10 mouse cellular contexts compared by ENCODE assay signal in genomic region chr4:134250116-134250929, GRCm38 (mm10). TPM values are rescaled to one million over a fixed set of nuclear protein-coding genes. Genes with fewer than 3 reads are reported as not detected.
DNase-seq lines count a peak whose midpoint lies in the region; ATAC-seq lines count a peak whose summit lies in the region.
"Had no signal": no experiment of that assay in that cellular context is flagged by ENCODE, and none has a peak within 500 bp of the region (broad histone marks: within the 10 kb centered on the region; RNA-seq: fewer than 3 reads in every experiment).

No protein-coding gene starts in this region.

- 10% methylated on average over 27 of the region's 27 CpGs for WGBS in kidney, embryonic 14.5 days
- 22% methylated on average over 27 of the region's 27 CpGs for WGBS in intestine, embryonic 14.5 days

- peak overlapping the region; percentile 46 for H3K4me3 ChIP-seq in kidney, embryonic 14.5 days (ENCODE audit: low read length)
- peak overlapping the region; percentile 6 for H3K4me3 ChIP-seq in intestine, embryonic 14.5 days (ENCODE audit: low read depth, low read length)

- no peaks in the 10 kb centered on the region for H3K36me3 ChIP-seq in kidney, embryonic 14.5 days (ENCODE audit: control insufficient read depth, insufficient read depth, low read length)
- H3K36me3 ChIP-seq in intestine, embryonic 14.5 days (ENCODE audit: control insufficient read depth, insufficient read depth, low read length) = no peaks in the 10 kb centered on the region

- peak overlapping the region; percentile 50 for H3K9ac ChIP-seq in kidney, embryonic 14.5 days (ENCODE audit: low read depth, low read length)
- H3K9ac ChIP-seq in intestine, embryonic 14.5 days (ENCODE audit: low read length) = no peak overlapping the region

- peak overlapping the region; percentile 79 for H3K4me2 ChIP-seq in kidney, embryonic 14.5 days (replicated peaks; ENCODE audit: low read depth, low read length)
- peak overlapping the region; percentile 46 for H3K4me2 ChIP-seq in intestine, embryonic 14.5 days (ENCODE audit: low read length)

- peaks cover 48% of the 10 kb centered on the region for H3K27me3 ChIP-seq in kidney, embryonic 14.5 days (ENCODE audit: control insufficient read depth, insufficient read depth, low read length)
- peaks cover 68% of the 10 kb centered on the region for H3K27me3 ChIP-seq in intestine, embryonic 14.5 days (replicated peaks; ENCODE audit: control insufficient read depth, insufficient read depth, low read length)

- H3K4me1 ChIP-seq in kidney, embryonic 14.5 days (ENCODE audit: control insufficient read depth, insufficient read depth, low read length) = peaks cover 44% of the 10 kb centered on the region; the same call in 1 of the 2 replicates
- H3K4me1 ChIP-seq in intestine, embryonic 14.5 days (replicated peaks; ENCODE audit: control insufficient read depth, insufficient read depth, low read length) = peaks cover 37% of the 10 kb centered on the region

- no peak for DNase-seq in kidney, adult 18-20 months
- DNase-seq in embryo, embryonic 9.5 days (ENCODE audit: extremely low spot score) = peak; percentile 53
- DNase-seq in intestine, embryonic 14.5 days (ENCODE audit: low spot score) = no peak
- peak; percentile 42 for DNase-seq in neural tube, embryonic 10.5 days (ENCODE audit: extremely low spot score, low spot score)
- no peak for DNase-seq in spleen, adult 18-20 months

- no peak for ATAC-seq in kidney, embryonic 14.5 days (ENCODE audit: low FRiP score, low TSS enrichment)
- ATAC-seq in intestine, embryonic 14.5 days (replicated peaks; ENCODE audit: low FRiP score, low TSS enrichment, low read depth) = no peak
- no peak for ATAC-seq in monocyte, adult 5-6 weeks (replicated peaks; ENCODE audit: insufficient number of reproducible peaks, low FRiP score, low TSS enrichment, poor library complexity, severe bottlenecking)
- no peak for ATAC-seq in megakaryocyte progenitor cell, adult 5-6 weeks (replicated peaks; ENCODE audit: poor library complexity)
- ATAC-seq: Patski had no signal

- H3K9me3 ChIP-seq in kidney, embryonic 14.5 days (ENCODE audit: control insufficient read depth, low read length) = no peaks in the 10 kb centered on the region
- H3K9me3 ChIP-seq in intestine, embryonic 14.5 days (ENCODE audit: control insufficient read depth, low read length) = no peaks in the 10 kb centered on the region

- H3K27ac ChIP-seq in kidney, embryonic 14.5 days (ENCODE audit: low read depth, low read length) = no peak overlapping the region
- H3K27ac ChIP-seq in intestine, embryonic 14.5 days (ENCODE audit: low read depth) = no peak overlapping the region
- H3K27ac ChIP-seq: macrophage had no signal

RNA-seq across cellular contexts. Expression of gene Grrp1, which starts 3.6 kb away (rescaled TPM):
- polyA plus RNA-seq in kidney, embryonic 14.5 days (2014; fragmentation: Nextera tagmentation; extraction: Ambion mirVana) = 9.2 and 12.8 TPM in 2 replicates
- 3.8 and 4.5 TPM in 2 replicates for polyA plus RNA-seq in intestine, embryonic 14.5 days (2014; fragmentation: Nextera tagmentation; extraction: Ambion mirVana)
- total RNA-seq in monocyte, adult 5-6 weeks (2017) = not detected in 3 replicates
- not detected in 2 replicates for total RNA-seq in megakaryocyte progenitor cell, adult 5-6 weeks (2015)
- not detected in 2 replicates for total RNA-seq in megakaryocyte progenitor cell, adult 5-6 weeks (2017)
- polyA plus RNA-seq: macrophage, Patski had no signal

RNA-seq across cellular contexts. Expression of gene Gm30191, which starts 3.6 kb away (rescaled TPM):
- not detected in 2 replicates for polyA plus RNA-seq in kidney, embryonic 14.5 days (2014; fragmentation: Nextera tagmentation; extraction: Ambion mirVana)
- polyA plus RNA-seq in intestine, embryonic 14.5 days (2014; fragmentation: Nextera tagmentation; extraction: Ambion mirVana) = not detected in 2 replicates
- total RNA-seq in monocyte, adult 5-6 weeks (2017) = not detected in 3 replicates
- not detected in 2 replicates for total RNA-seq in megakaryocyte progenitor cell, adult 5-6 weeks (2015)
- total RNA-seq in megakaryocyte progenitor cell, adult 5-6 weeks (2017) = not detected in 2 replicates
- polyA plus RNA-seq: macrophage, Patski had no signal

RNA-seq across cellular contexts. Expression of gene Zfp593, which starts 4.9 kb away (rescaled TPM):
- 17.5 and 18.9 TPM in 2 replicates for polyA plus RNA-seq in kidney, embryonic 14.5 days (2014; fragmentation: Nextera tagmentation; extraction: Ambion mirVana)
- polyA plus RNA-seq in intestine, embryonic 14.5 days (2014; fragmentation: Nextera tagmentation; extraction: Ambion mirVana) = 17.5 and 20.7 TPM in 2 replicates
- 2.8 to 8.7 TPM (median 6.0 TPM) in 3 replicates for total RNA-seq in monocyte, adult 5-6 weeks (2017)
- 11.7 and 11.8 TPM in 2 replicates for total RNA-seq in megakaryocyte progenitor cell, adult 5-6 weeks (2015)
- 12.5 and 12.7 TPM in 2 replicates for total RNA-seq in megakaryocyte progenitor cell, adult 5-6 weeks (2017)

RNA-seq across cellular contexts. Expression of gene E130218I03Rik, which starts 6.9 kb away (rescaled TPM):
- polyA plus RNA-seq in kidney, embryonic 14.5 days (2014; fragmentation: Nextera tagmentation; extraction: Ambion mirVana) = 0.41 TPM in 1 of 2 replicates, not detected in the other
- 0.24 and 0.41 TPM in 2 replicates for polyA plus RNA-seq in intestine, embryonic 14.5 days (2014; fragmentation: Nextera tagmentation; extraction: Ambion mirVana)
- 1.4 TPM in 1 of 3 replicates, not detected in the others for total RNA-seq in monocyte, adult 5-6 weeks (2017)
- total RNA-seq in megakaryocyte progenitor cell, adult 5-6 weeks (2015) = not detected in 2 replicates
- total RNA-seq in megakaryocyte progenitor cell, adult 5-6 weeks (2017) = 0.14 TPM in 1 of 2 replicates, not detected in the other
- polyA plus RNA-seq: macrophage had no signal

RNA-seq across cellular contexts. Expression of gene Cnksr1, which starts 12.1 kb away (rescaled TPM):
- 5.0 and 6.4 TPM in 2 replicates for polyA plus RNA-seq in kidney, embryonic 14.5 days (2014; fragmentation: Nextera tagmentation; extraction: Ambion mirVana)
- 6.1 and 7.5 TPM in 2 replicates for polyA plus RNA-seq in intestine, embryonic 14.5 days (2014; fragmentation: Nextera tagmentation; extraction: Ambion mirVana)
- total RNA-seq in monocyte, adult 5-6 weeks (2017) = not detected in 3 replicates
- not detected in 2 replicates for total RNA-seq in megakaryocyte progenitor cell, adult 5-6 weeks (2015)
- not detected in 2 replicates for total RNA-seq in megakaryocyte progenitor cell, adult 5-6 weeks (2017)
- polyA plus RNA-seq: macrophage had no signal

Comparison
In these comparisons a context has a peak if more than half of its experiments do, and no peak if none do; other contexts are left out.
1. DNase-seq: peak in embryo, embryonic 9.5 days (single experiment) and neural tube, embryonic 10.5 days (single experiment); none in kidney, adult 18-20 months (single experiment), intestine, embryonic 14.5 days (single experiment) and spleen, adult 18-20 months (0 of 2).